Mouse (Mus musculus): ENCODE data around the gene Ccdc186.

Ccdc186 gene

DNA sequence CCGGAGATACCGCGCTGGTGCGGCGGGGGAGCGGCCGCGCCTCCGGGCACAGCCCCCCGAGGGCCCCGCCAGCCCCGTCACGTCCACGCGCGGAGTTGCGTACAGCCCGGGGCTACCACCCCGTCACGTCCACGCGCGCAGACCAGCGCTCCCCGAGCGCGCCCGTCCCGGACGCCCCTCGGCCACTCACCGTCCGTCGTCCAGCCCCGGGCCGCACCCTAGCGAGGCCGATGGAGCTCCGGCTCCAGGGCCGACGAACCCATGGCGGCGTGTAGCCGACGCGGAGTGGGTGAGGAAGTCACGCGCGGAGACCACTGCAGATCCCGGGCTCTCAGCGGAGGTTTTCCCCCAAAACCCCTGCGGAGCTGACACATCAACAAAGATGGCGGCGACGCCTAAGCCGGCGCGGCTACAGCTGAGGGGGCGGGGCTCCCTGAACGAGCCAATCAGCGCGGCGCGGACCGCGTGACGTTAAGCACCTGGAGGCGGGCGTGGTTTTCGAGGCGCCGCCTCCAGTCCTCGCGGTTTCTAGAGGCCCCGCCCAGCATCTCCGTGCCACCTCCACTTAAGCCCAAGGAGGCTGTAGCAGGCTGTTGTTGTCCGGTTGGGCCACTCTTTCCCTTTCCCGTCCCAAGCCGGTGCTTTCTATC, at the start of gene Ccdc186:
Gene Ccdc186, minus strand, starts transcription at position 393 of the 650 bp plus-strand sequence.
- DNase-seq (ENCODE audit: low read depth, low spot score) = peak; percentile 97

DNA sequence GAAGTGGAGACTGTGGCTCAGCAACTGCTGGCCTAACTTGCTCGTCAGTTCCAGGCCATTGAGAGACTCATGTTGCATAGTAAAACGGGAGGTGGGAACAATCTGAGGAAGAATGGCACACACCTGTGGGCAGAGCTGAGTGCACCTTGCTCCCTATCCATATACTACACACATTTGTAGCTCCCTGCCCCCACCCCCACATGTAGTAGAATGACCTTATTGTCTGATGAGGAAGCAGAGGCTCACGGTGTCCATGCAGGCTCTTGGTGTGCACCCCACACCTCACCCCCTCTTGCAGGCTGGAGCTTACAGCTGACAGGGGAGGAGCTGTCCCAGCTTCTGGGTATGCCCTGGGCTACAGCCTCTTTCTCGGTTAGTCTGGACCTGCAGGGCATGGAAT, 45.7 kb upstream of the Ccdc186 start:
- DNase-seq (ENCODE audit: low read depth, low spot score) = no peak

DNA sequence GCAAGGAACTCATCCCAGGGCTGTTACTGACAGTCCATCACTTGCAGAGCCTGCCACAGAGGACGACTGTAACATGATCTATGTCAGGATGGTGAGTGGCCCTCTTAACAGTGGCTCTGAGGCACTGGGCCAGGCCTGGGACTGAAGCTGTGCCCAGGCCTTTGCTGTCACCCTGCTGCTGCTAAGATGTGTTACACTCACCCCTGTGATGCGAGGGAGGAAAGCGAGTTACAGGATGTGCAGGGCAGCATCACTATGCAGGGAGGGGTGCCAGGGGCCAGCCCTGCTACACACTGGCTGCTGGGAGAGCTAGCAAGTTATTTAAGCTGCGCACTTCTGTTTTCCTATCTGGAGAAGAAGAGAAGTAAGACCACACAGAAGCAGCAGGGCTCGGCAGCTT, 34.5 kb upstream of the Ccdc186 start:
- no peak for DNase-seq (ENCODE audit: low read depth, low spot score)

DNA sequence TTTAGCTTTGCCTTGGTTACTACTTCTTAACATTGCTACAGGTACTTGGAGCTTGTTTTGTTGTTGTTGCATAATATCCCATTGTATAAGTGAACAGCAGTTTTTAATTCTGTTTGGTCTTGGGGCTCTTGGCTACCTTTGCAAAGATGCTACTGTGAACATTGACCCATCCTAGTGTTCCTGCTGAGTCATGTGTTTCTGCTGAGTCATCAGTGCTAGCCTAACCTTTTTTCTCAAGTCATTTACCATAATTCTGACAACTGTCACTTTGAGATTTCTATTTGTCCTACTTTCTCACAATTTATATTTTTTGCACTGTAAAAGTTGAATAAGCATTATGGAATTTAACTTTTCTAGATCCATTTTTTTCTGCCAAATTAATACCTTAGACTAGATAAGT, 30.6 kb upstream of the Ccdc186 start:
- DNase-seq (ENCODE audit: low read depth, low spot score) = no peak

DNA sequence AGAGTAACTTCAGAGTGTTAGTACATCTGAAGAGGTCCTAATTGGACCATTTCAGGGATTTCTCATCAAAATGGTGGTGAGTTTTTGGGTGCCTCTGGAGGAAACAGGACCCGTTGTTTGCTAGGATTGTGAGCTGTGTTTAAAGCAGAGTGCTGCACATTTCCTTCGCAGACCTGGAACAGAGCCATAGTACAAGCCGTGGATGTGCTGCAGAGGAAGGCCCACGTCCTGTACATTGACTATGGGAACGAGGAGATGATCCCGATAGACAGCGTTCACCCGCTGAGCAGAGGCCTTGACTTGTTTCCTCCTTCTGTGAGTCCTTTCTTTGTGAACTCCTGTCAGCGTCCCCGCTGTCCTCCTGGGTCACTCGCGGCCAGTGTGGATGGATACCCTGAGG, 21.0 kb upstream of the Ccdc186 start:
- no peak for DNase-seq (ENCODE audit: low read depth, low spot score)

DNA sequence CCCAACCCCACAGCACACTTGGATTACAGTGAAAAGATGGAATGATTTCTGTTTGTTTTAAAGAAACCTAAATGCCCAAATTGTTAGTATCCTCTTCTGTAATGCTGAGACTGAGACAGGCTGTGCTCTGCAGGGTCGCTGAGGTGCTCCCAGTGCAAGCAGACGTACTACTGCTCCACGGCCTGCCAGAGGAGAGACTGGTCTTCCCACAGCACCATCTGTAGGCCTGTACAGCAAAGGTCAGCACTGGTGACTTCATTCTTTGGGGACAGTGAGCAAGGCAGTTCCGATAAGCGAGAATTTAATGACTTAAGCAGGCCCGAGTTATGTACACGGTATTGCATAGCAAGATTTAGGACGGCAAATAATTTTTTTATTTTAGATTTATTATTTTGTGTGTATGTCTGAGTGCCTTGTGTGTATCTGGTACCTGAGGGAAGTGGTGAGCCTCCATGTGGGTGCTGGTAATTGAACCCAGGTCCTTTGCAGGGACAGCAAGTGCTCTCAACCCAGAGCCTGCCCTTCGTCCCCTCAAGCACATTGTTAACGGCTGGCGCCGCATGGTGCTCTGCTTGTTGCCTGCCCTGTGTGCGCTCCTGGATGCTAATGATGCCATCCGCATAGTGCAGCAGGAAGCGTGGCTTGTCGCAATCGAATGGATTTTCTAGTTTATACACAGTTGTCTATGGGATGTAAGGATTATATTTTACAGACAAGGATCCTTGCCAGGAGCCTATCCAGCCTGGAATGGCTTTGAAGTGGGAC, 17.1 kb upstream of the Ccdc186 start:
- no peak for DNase-seq (ENCODE audit: low read depth, low spot score)

DNA sequence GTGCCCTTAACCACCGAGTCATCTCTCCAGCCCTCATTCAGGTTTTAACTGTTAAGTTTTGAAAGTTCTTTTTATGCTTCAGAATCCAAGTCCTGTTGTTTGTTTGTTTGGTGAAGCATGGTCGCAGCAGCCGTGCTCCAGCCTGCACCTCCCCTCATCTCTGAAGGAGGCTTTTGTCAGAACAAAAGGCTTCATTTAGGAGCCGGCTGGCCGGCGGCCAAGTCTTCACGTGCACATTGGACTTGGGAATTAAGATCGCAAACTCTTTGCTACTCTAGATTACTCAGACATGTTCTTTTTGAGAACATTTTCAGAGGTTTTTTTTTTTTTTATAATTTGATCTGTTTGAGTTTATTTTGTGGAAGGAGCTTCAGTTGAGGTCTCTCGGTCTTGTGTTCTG, 13.3 kb upstream of the Ccdc186 start:
- no peak for DNase-seq (ENCODE audit: low read depth, low spot score)

DNA sequence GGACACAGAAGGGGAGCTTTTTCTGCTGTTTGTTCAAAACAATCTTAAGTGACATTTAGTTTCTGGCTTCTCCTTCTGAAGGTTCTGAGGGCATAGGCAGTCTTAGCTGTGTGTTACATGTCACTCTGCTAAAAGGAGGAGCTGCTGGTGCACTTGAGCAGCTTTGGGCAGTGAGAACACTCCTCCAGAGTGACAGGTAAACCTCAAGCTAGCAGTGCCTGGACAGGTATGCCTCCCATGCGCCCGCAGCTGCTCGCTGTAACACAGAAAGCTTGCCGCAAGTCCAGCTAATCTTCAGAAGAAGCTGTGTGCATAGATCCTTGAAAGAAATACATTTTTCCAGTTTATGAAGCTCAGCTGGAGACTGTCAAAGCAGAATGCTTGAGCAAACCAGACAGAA, 8.2 kb upstream of the Ccdc186 start:
- no peak for DNase-seq (ENCODE audit: low read depth, low spot score)

DNA sequence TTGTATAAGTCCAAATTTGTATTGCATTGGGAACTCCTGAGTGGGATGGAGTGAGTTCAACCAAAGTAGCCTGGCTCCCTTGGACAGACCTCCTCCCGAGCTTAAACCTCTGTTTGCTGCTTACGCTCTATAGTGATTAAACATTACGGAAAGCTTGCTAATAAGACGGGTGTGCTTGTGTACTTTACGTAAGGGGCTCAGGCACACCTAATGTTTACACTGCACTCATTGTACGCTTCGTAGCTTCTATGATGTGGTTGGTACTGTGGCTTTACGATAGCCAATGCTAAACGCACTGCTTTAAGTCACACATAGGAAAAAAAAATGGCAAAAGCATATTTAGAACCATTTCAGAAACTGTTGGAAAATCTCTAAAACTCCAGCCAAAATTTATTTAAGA, 7.3 kb upstream of the Ccdc186 start:
- no peak for DNase-seq (ENCODE audit: low read depth, low spot score)

DNA sequence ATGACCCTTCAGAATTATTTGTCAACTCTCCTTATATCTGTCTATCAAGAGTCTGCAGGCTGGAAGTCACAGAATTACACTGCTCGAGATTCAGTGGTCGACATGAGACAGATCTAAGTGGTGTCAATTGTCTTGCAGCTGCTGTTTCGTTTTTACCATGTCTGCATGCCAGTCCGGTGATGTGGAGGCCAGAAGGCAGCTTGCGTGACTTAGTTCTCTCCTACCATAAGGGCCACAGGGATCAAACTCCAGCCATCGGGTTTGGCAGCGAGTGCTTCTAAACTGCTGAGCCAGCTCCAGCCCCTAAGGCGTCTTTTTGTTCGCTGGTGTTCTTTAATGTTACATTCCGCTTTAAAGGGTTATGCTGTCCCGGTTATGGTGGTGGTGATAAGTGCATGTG, 6.3 kb upstream of the Ccdc186 start:
- DNase-seq (ENCODE audit: low read depth, low spot score) = no peak

DNA sequence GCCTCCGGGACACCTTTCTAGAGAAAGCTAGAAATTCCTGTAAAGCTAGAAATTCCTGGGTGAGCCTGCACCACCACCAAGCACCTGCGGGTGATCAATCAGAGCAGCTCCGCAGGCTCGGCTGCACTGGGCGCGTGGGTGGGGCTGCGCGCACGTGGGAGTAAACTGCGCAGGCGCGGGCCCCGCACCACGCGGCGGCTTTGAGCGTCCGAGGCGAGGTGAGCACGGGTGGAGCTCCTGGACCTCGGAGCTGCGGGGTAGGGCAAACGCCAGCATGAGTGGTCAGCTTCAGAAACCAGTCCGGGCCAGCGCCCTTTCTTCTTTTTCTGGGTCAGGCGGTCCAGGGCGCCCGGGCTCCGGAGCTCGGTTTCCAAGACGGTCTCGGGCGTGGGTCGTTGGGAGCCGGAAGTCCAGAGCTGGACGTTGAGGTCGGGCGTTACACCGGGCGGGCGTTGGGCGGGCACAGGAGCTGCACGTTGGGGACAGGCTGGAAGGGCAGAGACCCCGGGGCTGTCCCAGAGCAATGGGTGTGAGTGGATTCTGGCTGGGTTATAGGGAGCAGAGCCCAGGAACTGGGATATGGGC, 4.1 kb upstream of the Ccdc186 start, which contains the start of gene Tdrd1:
Gene Tdrd1, plus strand, starts transcription at position 163 of the 585 bp plus-strand sequence.
- DNase-seq (ENCODE audit: low read depth, low spot score) = no peak

DNA sequence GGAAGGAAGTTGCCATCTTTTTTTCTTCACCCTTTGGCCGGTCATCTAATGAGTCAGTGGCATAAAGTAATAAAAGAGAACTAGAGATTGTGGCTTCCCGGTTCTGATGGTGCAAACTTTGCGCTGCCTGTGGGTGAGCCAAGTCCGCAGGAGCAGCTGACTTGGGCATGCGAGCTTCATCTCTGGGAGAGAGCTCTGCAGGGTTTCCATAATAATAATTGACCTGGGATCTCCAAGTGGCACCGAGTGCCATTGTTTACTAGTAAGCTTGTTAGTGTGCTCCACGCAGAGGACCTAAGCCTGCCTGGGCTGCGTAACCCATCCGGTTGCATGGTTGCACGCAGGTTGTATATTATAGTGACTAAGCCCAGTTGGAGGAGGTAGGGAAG, 452 bp upstream of the Ccdc186 start:
- DNase-seq (ENCODE audit: low read depth, low spot score) = no peak

DNA sequence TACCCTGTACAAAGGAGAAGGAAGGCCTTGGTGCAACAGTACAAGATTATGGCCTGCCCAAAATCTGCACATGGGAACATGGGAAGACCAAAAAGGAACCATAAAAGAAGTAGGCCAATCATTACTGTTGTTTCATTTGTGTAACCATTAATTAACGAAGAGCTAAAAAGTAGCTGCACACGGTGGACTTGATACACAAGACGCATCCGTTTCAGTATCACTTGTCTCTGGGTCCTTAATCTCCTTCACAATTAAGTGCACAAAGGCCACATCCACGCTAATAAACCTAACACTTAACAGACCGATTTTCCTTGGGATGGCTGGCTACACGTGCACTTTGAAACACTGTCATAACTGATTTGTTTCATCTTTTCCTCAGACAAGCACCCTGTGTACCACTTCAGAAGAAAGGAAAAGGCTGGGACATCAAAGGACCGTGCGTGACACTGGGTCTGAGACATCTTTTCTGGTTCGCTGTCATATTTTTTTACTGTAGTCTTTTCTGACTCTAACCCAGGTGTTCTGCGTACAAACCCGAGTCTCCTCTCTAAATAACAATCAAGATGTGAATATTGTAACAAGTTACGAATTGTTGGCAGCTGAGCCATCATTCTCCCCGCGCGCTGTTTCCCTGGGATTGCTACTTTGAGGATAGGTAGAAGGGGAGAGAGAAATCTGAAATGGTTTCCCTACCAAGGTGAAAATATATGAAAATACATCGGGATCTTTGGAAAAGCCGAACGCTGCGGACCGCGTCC, 771 bp downstream of the Ccdc186 start:
- no peak for DNase-seq (ENCODE audit: low read depth, low spot score)

DNA sequence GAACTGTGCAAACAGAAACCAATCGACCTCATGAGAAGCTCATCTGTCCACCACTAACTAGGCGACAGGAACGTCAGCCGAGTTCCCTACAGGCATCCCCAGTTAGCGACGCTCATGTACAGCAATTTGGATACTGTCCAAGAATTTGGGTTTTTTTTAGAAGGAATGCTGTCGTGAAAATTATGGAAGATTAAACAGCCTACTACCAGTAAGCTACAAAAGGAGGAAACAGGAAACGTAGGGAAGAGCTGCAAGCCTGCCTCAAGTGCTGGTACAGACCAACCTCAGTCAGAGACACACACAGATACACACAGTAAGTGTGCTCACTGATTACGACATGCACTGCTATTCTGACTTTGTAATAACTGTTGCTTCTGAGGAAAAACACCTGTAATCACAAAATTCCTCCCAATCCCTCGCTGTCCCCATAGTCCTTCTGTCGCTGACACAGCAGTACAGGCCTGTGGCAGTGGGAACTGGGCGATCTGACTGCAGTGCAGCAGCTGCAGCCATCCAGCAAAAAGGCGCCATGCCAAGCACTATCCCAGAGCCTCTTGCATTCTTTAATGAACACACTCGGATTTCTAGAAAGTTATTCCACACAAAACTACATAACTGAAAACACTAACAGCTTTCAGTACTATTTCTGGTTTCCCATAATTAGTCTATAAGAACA, 4.0 kb downstream of the Ccdc186 start:
- no peak for DNase-seq (ENCODE audit: low read depth, low spot score)

DNA sequence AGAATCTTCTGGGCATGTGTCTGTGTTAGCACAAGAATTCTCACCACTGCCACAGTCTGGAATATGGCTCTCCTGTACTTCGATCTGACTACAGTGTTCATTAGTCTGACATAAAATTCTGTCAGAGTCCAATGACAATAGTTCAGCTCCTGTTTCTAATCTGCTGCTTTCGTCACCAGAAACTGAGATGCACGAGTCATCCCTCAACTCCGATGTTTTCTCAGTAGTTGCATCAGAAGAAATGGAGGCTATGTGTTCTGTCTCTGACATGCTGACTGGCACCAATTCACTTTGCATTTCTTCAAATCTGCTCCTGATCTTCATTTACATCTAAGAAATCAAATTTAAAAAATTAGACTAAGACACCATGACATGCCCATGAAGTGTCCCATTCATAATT, 8.6 kb downstream of the Ccdc186 start:
- DNase-seq (ENCODE audit: low read depth, low spot score) = no peak

DNA sequence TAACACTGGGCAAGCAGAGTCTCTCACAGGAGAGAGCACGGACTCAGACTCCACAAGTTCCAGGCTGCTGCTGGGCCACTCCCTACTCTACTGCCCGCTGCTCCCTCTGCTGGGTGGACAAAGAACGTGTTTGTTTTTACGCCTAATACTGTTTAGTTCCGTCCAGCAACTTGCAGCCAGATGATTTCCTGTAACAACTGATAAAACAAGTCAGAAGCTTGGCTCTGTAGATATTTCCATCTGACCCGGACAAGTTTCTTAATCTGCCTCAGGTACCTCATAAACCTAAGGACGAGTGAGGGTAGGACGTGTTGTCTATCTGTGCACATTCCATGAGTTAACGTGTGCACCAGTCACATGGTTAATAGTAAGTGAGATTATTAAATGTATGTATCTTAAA, 10.4 kb downstream of the Ccdc186 start:
- DNase-seq (ENCODE audit: low read depth, low spot score) = peak; percentile 51

DNA sequence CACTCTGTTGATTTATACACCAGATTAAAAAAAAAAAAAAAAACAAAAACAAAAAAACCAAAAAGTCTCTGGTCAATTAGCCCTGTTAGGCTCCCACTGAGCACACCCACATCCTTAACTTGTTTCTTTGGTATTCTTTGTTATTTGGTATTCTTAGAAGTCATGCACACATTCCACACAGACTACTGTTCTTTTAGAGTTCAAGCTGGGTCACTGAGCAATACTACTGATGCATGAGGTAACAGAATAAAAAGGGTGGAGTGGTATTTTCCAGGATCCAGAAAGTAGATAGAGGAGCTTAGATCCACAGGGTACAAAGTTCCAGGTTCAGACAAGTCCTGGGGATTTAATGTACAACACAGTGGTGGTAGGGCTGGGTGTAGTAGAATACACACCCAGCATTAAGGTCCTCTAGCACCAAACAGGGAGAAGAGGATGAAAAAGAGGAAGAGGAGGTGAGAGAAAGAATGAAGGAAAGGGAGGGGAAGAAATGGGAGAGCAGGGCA, 11.3 kb downstream of the Ccdc186 start:
- DNase-seq (ENCODE audit: low read depth, low spot score) = no peak

DNA sequence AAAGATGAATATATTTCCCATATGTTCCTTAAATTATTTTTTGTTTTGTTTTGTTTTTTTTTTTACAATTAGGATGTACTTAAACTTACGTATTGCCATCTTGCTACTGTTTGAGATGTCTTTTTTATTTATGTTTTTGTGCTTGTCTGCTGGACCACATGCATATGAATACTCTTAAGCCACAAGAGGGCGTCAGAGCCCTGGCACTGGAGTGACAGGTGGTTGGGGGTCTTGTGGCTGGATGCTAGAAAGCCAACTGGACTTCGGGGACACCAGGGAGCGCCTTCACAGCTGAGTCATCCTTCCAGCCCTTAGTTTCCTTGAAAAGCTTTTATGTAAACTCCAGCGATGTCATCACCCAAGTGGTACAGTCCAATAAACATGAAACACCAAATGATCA, 13.2 kb downstream of the Ccdc186 start:
- peak; percentile 52 for DNase-seq (ENCODE audit: low read depth, low spot score)

DNA sequence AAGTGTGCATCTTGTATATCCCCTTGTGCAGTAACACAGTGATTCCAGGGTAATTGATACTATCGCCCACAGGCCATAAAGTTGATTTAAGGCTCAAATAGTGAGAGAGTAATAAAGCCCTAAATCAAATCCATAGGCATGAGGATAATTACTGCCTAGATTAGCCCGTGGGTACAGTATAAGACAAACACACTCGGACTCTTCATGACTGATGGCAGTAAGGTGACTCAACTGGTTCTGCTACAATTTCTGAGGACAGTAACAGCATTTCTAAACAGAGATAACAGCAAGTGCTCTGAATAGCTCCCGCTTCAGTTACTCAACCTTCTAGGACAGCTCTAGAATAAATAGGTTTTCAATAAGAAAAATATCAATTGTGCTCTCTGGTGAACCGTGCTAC, 14.9 kb downstream of the Ccdc186 start:
- no peak for DNase-seq (ENCODE audit: low read depth, low spot score)

DNA sequence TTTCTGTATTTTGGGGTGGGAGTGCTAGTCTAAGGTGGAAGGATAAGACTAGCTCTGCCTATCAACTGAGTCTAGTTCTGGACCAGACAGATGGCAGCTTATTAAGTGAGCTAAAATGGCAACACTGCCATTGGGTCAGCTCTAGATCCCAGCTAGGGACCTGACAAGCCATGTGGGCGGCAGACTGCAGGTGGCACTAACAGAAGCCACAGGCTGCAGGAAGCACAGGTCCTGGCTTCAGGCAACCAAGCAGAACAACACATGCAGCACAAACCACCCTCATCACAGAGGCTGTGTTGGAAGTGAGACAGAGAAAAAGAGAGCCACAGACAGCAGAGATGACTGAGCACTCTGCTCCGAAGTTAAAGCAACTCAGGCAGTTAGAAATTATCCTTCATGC, 16.6 kb downstream of the Ccdc186 start:
- no peak for DNase-seq (ENCODE audit: low read depth, low spot score)

DNA sequence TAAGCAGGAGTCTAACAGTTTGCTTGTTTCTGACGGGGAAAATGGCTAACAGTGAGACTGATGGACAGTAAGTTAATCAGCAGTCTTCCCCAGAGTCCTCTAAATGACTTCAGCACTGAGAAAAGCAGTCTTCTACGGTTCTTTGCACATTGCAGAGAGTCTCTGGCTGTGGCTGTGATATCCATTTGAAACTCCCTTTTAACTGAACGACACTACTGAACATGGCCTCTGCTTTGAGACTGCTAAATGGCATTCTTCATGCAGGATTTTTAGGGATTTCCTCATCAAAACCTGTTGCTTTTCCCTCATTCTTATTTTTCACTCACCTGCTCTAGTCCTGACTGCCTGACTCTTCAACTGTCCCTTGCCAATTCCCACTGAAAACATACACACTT, 19.6 kb downstream of the Ccdc186 start:
- no peak for DNase-seq (ENCODE audit: low read depth, low spot score)
